Mouse (Mus musculus) stomach, postnatal 0 days (tissue): Measurements from ENCODE around the gene Mpnd. TPM values are rescaled to one million over a fixed set of nuclear protein-coding genes. Genes with fewer than 3 reads are reported as not detected.

ENCODE experiments used
- ATAC-seq: fragments of 200-750 bp; cut with Nextera tagmentation; 2 replicates; pipeline ENCODE4 v1.8.0; 2017; ENCODE audit not compliant: low FRiP score, low TSS enrichment
- DNase-seq: peaks from one replicate; pipeline ENCODE4 v3.0.0-alpha.2; 2016; ENCODE audit warnings: low spot score
- H3K27ac ChIP-seq: fragments of 300-500 bp; sonication (generic); replicated peaks from 2 replicates; pipeline ENCODE4 v1.5.1; 2014; ENCODE audit warnings: mild to moderate bottlenecking, control low read depth
- H3K27me3 ChIP-seq: fragments of 300-500 bp; sonication (generic); 2 replicates; pipeline ENCODE4 v1.6.1; 2014; ENCODE audit warnings: low read length; ENCODE audit not compliant: control insufficient read depth, insufficient read depth
- H3K36me3 ChIP-seq: fragments of 300-500 bp; sonication (generic); 2 replicates; pipeline ENCODE4 v1.6.1; 2014; ENCODE audit warnings: low read length, mixed read lengths; ENCODE audit not compliant: control insufficient read depth, insufficient read depth
- H3K4me1 ChIP-seq: fragments of 300-500 bp; sonication (generic); replicated peaks from 2 replicates; pipeline ENCODE4 v1.6.1; 2014; ENCODE audit warnings: antibody characterized with exemption; ENCODE audit not compliant: control insufficient read depth, insufficient read depth
- H3K4me2 ChIP-seq: fragments of 300-500 bp; sonication (generic); replicated peaks from 2 replicates; pipeline ENCODE4 v1.6.1; 2014; ENCODE audit warnings: low read depth, mild to moderate bottlenecking, control low read depth, moderate library complexity
- H3K4me3 ChIP-seq: fragments of 300-500 bp; sonication (generic); 2 replicates; pipeline ENCODE4 v1.5.1; 2014; ENCODE audit warnings: low read depth, low read length, control low read depth
- H3K9ac ChIP-seq: fragments of 300-500 bp; sonication (generic); 2 replicates; pipeline ENCODE4 v1.6.1; 2014; ENCODE audit warnings: mild to moderate bottlenecking, low read length, control low read depth, mixed read lengths
- H3K9me3 ChIP-seq: fragments of 300-500 bp; sonication (generic); 2 replicates; pipeline ENCODE4 v1.6.1; 2016; ENCODE audit warnings: low read length; ENCODE audit not compliant: control insufficient read depth
- CTCF ChIP-seq: IDR thresholded peaks from 2 replicates; pipeline ENCODE4 v1.5.1; 2016; ENCODE audit warnings: antibody characterized with exemption, low read depth, mild to moderate bottlenecking, moderate library complexity
- EP300 ChIP-seq: optimal IDR thresholded peaks from 2 replicates; pipeline ENCODE3; 2016; ENCODE audit warnings: antibody characterized with exemption
- WGBS: fragments of 180-500 bp; shearing (Covaris S2); extraction: QIAGEN DNeasy Blood & Tissue Kit; methylation state at CpG from one replicate; pipeline ENCODE4 v1.1.7; 2014; 5-methylcytosine and 5-hydroxymethylcytosine counted together
- polyA plus RNA-seq: library from polyadenylated mRNA; unstranded; fragments of >200 nt; fragmentation: Nextera tagmentation; extraction: Ambion mirVana; gene quantifications from 2 replicates; pipeline ENCODE4 v1.2.1, GENCODE M21; 2015

Gene Mpnd
- polyA plus RNA-seq, 1 experiment from 2014 or later, result 28.9 TPM

GRCm38 (mm10) chr17:56023386-56023785, 17.9 kb downstream of the Mpnd start:
- peak overlapping the region; percentile 76; the same call in 1 of the 2 replicates for H3K27ac ChIP-seq

GRCm38 (mm10) chr17:56024476-56024875, 19.0 kb downstream of the Mpnd start:
- ATAC-seq (no peak), DNase-seq (no peak)
- Histone ChIP-seq H3K9me3 (no peaks in the 10 kb centered on the region), H3K27me3 (no peaks in the 10 kb centered on the region), H3K9ac (no peak overlapping the region), H3K4me2 (no peak overlapping the region), H3K4me3 (no peak overlapping the region), H3K4me1 (no peaks in the 10 kb centered on the region), H3K27ac (peak overlapping the region; percentile 76; the same call in 1 of the 2 replicates), H3K36me3 (peaks cover 2% of the 10 kb centered on the region; the same call in 1 of the 2 replicates)
- WGBS, result 52% methylated on average over 2 of the region's 2 CpGs
- no peak for TF ChIP-seq CTCF
- TF ChIP-seq EP300, result no peak

More at GRCm38 (mm10) chr17:56023386-56023785, 17.9 kb downstream of the Mpnd start:
- H3K36me3 ChIP-seq, result peaks cover 9% of the 10 kb centered on the region
- TF ChIP-seq CTCF (no peak), EP300 (no peak)
- ATAC-seq (no peak), DNase-seq (no peak)
- no peak overlapping the region for H3K9ac ChIP-seq
- no peak overlapping the region for H3K4me2 ChIP-seq
- H3K4me1 ChIP-seq, result no peaks in the 10 kb centered on the region
- H3K4me3 ChIP-seq, result no peak overlapping the region
- WGBS, result 64% methylated on average over 5 of the region's 5 CpGs
- no peaks in the 10 kb centered on the region for H3K27me3 ChIP-seq
- no peaks in the 10 kb centered on the region for H3K9me3 ChIP-seq

GRCm38 (mm10) chr17:56024931-56025330, 19.4 kb downstream of the Mpnd start:
- Histone ChIP-seq H3K9me3 (no peaks in the 10 kb centered on the region), H3K4me2 (no peak overlapping the region), H3K4me1 (no peaks in the 10 kb centered on the region), H3K4me3 (no peak overlapping the region), H3K9ac (no peak overlapping the region), H3K36me3 (peaks cover 2% of the 10 kb centered on the region; the same call in 1 of the 2 replicates), H3K27ac (0 out of 2 replicates have a peak overlapping the region, but pooled peaks have one; percentile 20), H3K27me3 (no peaks in the 10 kb centered on the region)
- DNase-seq (no peak), ATAC-seq (no peak)
- WGBS, result 66% methylated on average over 5 of the region's 5 CpGs
- no peak for TF ChIP-seq EP300
- no peak for TF ChIP-seq CTCF

- H3K36me3 ChIP-seq, result peaks cover 2% of the 10 kb centered on the region; the same call in 1 of the 2 replicates
- H3K4me2 ChIP-seq, result no peak overlapping the region
- H3K27ac ChIP-seq, result 0 out of 2 replicates have a peak overlapping the region, but pooled peaks have one; percentile 45
- no peak for ATAC-seq
- no peak for TF ChIP-seq CTCF
- TF ChIP-seq EP300, result no peak
- no peak for DNase-seq
- no peaks in the 10 kb centered on the region for H3K27me3 ChIP-seq
- WGBS, result 75% methylated on average over 1 of the region's 1 CpGs
- H3K9ac ChIP-seq, result no peak overlapping the region
- no peaks in the 10 kb centered on the region for H3K4me1 ChIP-seq
- no peak overlapping the region for H3K4me3 ChIP-seq
- H3K9me3 ChIP-seq, result no peaks in the 10 kb centered on the region
Measured at GRCm38 (mm10) chr17:56026303-56026702, 20.8 kb downstream of the Mpnd start.

GRCm38 (mm10) chr17:56026881-56027280, 21.4 kb downstream of the Mpnd start:
- Histone ChIP-seq H3K9ac (no peak overlapping the region), H3K27ac (0 out of 2 replicates have a peak overlapping the region, but pooled peaks have one; percentile 40), H3K4me2 (no peak overlapping the region), H3K4me1 (no peaks in the 10 kb centered on the region), H3K36me3 (peaks cover 2% of the 10 kb centered on the region; the same call in 1 of the 2 replicates), H3K4me3 (no peak overlapping the region), H3K27me3 (no peaks in the 10 kb centered on the region), H3K9me3 (no peaks in the 10 kb centered on the region)
- ATAC-seq (no peak), DNase-seq (no peak)
- WGBS, result 58% methylated on average over 1 of the region's 1 CpGs
- TF ChIP-seq CTCF (no peak), EP300 (no peak)

- no peak for ATAC-seq
- WGBS, result 85% methylated on average over 5 of the region's 5 CpGs
- Histone ChIP-seq H3K9me3 (no peaks in the 10 kb centered on the region), H3K36me3 (peaks cover 2% of the 10 kb centered on the region; the same call in 1 of the 2 replicates), H3K4me2 (no peak overlapping the region), H3K4me1 (peaks cover 2% of the 10 kb centered on the region), H3K4me3 (no peak overlapping the region), H3K9ac (no peak overlapping the region), H3K27ac (0 out of 2 replicates have a peak overlapping the region, but pooled peaks have one; percentile 40), H3K27me3 (no peaks in the 10 kb centered on the region)
- TF ChIP-seq CTCF, result no peak
- no peak for TF ChIP-seq EP300
- DNase-seq, result no peak
Measured at GRCm38 (mm10) chr17:56027801-56028441, 22.4 kb downstream of the Mpnd start.
